Mouse (Mus musculus): Measurements from ENCODE around the gene C1s2.
"Not testable (repeated sequence)": the region's sequence is repeated elsewhere in the genome, so short reads cannot be mapped to it uniquely, and the experiment has no call there.

DNA sequence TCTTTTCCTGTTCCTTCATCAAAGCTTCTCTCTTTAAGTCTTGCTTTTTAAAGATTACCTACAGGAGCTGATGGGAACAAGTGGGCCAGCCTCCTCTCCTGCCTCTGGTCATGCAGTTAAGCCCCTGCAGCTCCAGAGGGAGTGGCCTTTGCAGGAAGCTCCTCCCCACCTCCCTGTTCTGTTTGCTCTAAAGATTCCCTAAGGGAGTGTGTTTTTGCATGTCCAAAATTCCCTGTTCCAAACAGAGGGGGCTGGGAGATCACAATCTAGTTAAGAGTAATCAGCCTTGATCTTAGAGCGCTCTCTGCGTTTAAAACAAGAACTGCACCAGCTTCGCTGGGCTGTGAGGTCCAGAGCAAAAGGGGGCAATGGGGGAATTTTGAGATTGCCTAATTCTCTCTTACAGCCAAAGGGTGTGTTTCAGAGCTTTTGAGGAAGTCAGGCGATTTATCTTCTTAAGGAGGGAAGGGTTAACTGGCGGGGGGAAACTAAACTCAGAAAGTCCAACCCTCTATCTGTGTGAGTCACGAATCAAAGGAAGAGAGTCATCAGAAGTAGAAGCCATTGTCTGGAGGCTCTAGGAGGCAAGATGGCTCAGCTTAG lies 1.1 kb upstream of the C1s2 start:
- TF ChIP-seq POLR2A (IDR thresholded peaks at IDR 0.05; ENCODE audit: low read depth, low read length); EP300 (IDR thresholded peaks at IDR 0.05; ENCODE audit: low read length); NELFE (IDR thresholded peaks at IDR 0.05; ENCODE audit: low read depth, low read length); SMC3 (IDR thresholded peaks at IDR 0.05; ENCODE audit: low read depth, low read length): not testable (repeated sequence)
- peak in 1 of 2 experiments; percentile 48; a peak in 2 of 4 replicates for TF ChIP-seq CTCF (conservative IDR thresholded peaks at IDR 0.05 in 1 of 2, IDR thresholded peaks at IDR 0.05 in 1 of 2; ENCODE audit: low read depth in 2 of 2, low read length in 2 of 2)
